Mouse (Mus musculus) lung, embryonic 14.5 days (tissue): ENCODE results near the gene Nxpe4. TPM values are rescaled to one million over a fixed set of nuclear protein-coding genes. Genes with fewer than 3 reads are reported as not detected.

Source experiments
- ATAC-seq: fragments of 200-750 bp; cut with Nextera tagmentation; 2 replicates; pipeline ENCODE4 v1.8.0; 2017; ENCODE audit warnings: mild to moderate bottlenecking, moderate TSS enrichment, moderate library complexity; ENCODE audit not compliant: insufficient read depth
- DNase-seq: peaks from one replicate; pipeline ENCODE4 v3.0.0-alpha.2; 2015
- H3K27ac ChIP-seq: fragments of 300-500 bp; sonication (generic); 2 replicates; pipeline ENCODE4 v1.5.1; 2014; ENCODE audit warnings: low read depth, mild to moderate bottlenecking, moderate library complexity
- H3K27me3 ChIP-seq: fragments of 300-500 bp; sonication (generic); 2 replicates; pipeline ENCODE4 v1.6.1; 2014; ENCODE audit warnings: low read length, control low read depth; ENCODE audit not compliant: insufficient read depth
- H3K36me3 ChIP-seq: fragments of 300-500 bp; sonication (generic); 2 replicates; pipeline ENCODE4 v1.6.1; 2014; ENCODE audit warnings: control low read depth; ENCODE audit not compliant: insufficient read depth
- H3K4me1 ChIP-seq: fragments of 300-500 bp; sonication (generic); 2 replicates; pipeline ENCODE4 v1.6.1; 2014; ENCODE audit warnings: antibody characterized with exemption, control low read depth; ENCODE audit not compliant: insufficient read depth
- H3K4me2 ChIP-seq: fragments of 300-500 bp; sonication (generic); 2 replicates; pipeline ENCODE4 v1.6.1; 2014; ENCODE audit warnings: mild to moderate bottlenecking
- H3K4me3 ChIP-seq: fragments of 300-500 bp; sonication (generic); 2 replicates; pipeline ENCODE4 v1.5.1; 2014; ENCODE audit warnings: low read depth, low read length
- H3K9ac ChIP-seq: fragments of 300-500 bp; sonication (generic); 2 replicates; pipeline ENCODE4 v1.6.1; 2014
- H3K9me3 ChIP-seq: fragments of 300-500 bp; sonication (generic); 2 replicates; pipeline ENCODE4 v1.6.1; 2016; ENCODE audit warnings: low read depth, low read length, control low read depth
- CTCF ChIP-seq: IDR thresholded peaks from 2 replicates; pipeline ENCODE4 v1.5.1; 2016; ENCODE audit warnings: antibody characterized with exemption, low read depth
- WGBS: fragments of 180-500 bp; shearing (Covaris S2); extraction: QIAGEN DNeasy Blood & Tissue Kit; methylation state at CpG from one replicate; pipeline ENCODE4 v1.1.7; 2014; 5-methylcytosine and 5-hydroxymethylcytosine counted together
- polyA plus RNA-seq: library from polyadenylated mRNA; unstranded; fragments of >200 nt; fragmentation: Nextera tagmentation; extraction: Ambion mirVana; gene quantifications from 2 replicates; pipeline ENCODE4 v1.2.1, GENCODE M21; 2014

Gene Nxpe4
- polyA plus RNA-seq, 1 experiment from 2014 or later, result 6.2 TPM

GRCm38 (mm10) chr9:48240431-48240830 lies 78.6 kb downstream of the Nxpe4 start:
- Histone ChIP-seq H3K27ac (no peak overlapping the region), H3K9ac (no peak overlapping the region), H3K4me2 (no peak overlapping the region), H3K9me3 (no peaks in the 10 kb centered on the region), H3K4me1 (no peaks in the 10 kb centered on the region), H3K4me3 (no peak overlapping the region), H3K27me3 (no peaks in the 10 kb centered on the region), H3K36me3 (no peaks in the 10 kb centered on the region)
- no peak for TF ChIP-seq CTCF
- ATAC-seq (no peak), DNase-seq (peak; percentile 35)
- WGBS, result 48% methylated on average over 5 of the region's 5 CpGs

GRCm38 (mm10) chr9:48241791-48242190 lies 80.0 kb downstream of the Nxpe4 start:
- Histone ChIP-seq H3K27ac (no peak overlapping the region), H3K4me1 (no peaks in the 10 kb centered on the region), H3K4me3 (no peak overlapping the region), H3K4me2 (no peak overlapping the region), H3K9me3 (no peaks in the 10 kb centered on the region), H3K36me3 (no peaks in the 10 kb centered on the region), H3K9ac (no peak overlapping the region), H3K27me3 (no peaks in the 10 kb centered on the region)
- DNase-seq, result no peak
- no peak for TF ChIP-seq CTCF
- WGBS, result 86% methylated on average over 1 of the region's 1 CpGs
- ATAC-seq, result no peak

- Histone ChIP-seq H3K4me1 (no peaks in the 10 kb centered on the region), H3K36me3 (no peaks in the 10 kb centered on the region), H3K4me3 (no peak overlapping the region), H3K9ac (no peak overlapping the region), H3K4me2 (no peak overlapping the region), H3K27ac (no peak overlapping the region), H3K9me3 (no peaks in the 10 kb centered on the region), H3K27me3 (no peaks in the 10 kb centered on the region)
- TF ChIP-seq CTCF, result no peak
- ATAC-seq (no peak), DNase-seq (no peak)
- WGBS, result 96% methylated on average over 2 of the region's 2 CpGs
Measured at GRCm38 (mm10) chr9:48242756-48243155, 80.9 kb downstream of the Nxpe4 start.

- H3K4me1 ChIP-seq, result no peaks in the 10 kb centered on the region
- H3K9me3 ChIP-seq, result no peaks in the 10 kb centered on the region
- no peak overlapping the region for H3K9ac ChIP-seq
- H3K27ac ChIP-seq, result no peak overlapping the region
- H3K27me3 ChIP-seq, result no peaks in the 10 kb centered on the region
- H3K36me3 ChIP-seq, result no peaks in the 10 kb centered on the region
- TF ChIP-seq CTCF, result no peak
- no peak overlapping the region for H3K4me2 ChIP-seq
- 83% methylated on average over 3 of the region's 3 CpGs for WGBS
- DNase-seq (no peak), ATAC-seq (no peak)
- H3K4me3 ChIP-seq, result no peak overlapping the region
Measured at GRCm38 (mm10) chr9:48244175-48244574, 82.4 kb downstream of the Nxpe4 start.

- DNase-seq, result no peak
- Histone ChIP-seq H3K9ac (no peak overlapping the region), H3K27ac (no peak overlapping the region), H3K4me3 (no peak overlapping the region), H3K36me3 (no peaks in the 10 kb centered on the region), H3K9me3 (no peaks in the 10 kb centered on the region), H3K4me2 (no peak overlapping the region), H3K27me3 (no peaks in the 10 kb centered on the region), H3K4me1 (no peaks in the 10 kb centered on the region)
- 45% methylated on average over 1 of the region's 1 CpGs for WGBS
- ATAC-seq, result no peak
- TF ChIP-seq CTCF, result no peak
Measured at GRCm38 (mm10) chr9:48245525-48245924, 83.7 kb downstream of the Nxpe4 start.

- ATAC-seq, result no peak
- TF ChIP-seq CTCF, result no peak
Measured at GRCm38 (mm10) chr9:48247276-48247675, 85.5 kb downstream of the Nxpe4 start.

GRCm38 (mm10) chr9:48252236-48252635 lies 90.4 kb downstream of the Nxpe4 start:
- Histone ChIP-seq H3K4me3 (no peak overlapping the region), H3K27me3 (peaks cover 4% of the 10 kb centered on the region; the same call in 1 of the 2 replicates), H3K27ac (no peak overlapping the region), H3K9ac (no peak overlapping the region), H3K36me3 (no peaks in the 10 kb centered on the region), H3K4me2 (peak overlapping the region; percentile 40), H3K9me3 (no peaks in the 10 kb centered on the region), H3K4me1 (no peaks in the 10 kb centered on the region)
- ATAC-seq (no peak), DNase-seq (no peak)
- no peak for TF ChIP-seq CTCF
- 5% methylated on average over 8 of the region's 8 CpGs for WGBS

More at GRCm38 (mm10) chr9:48247276-48247675, 85.5 kb downstream of the Nxpe4 start:
- no peak overlapping the region for H3K27ac ChIP-seq
- no peak for DNase-seq
- 64% methylated on average over 5 of the region's 5 CpGs for WGBS
- H3K36me3 ChIP-seq, result no peaks in the 10 kb centered on the region
- no peak overlapping the region for H3K4me2 ChIP-seq
- H3K4me3 ChIP-seq, result no peak overlapping the region
- H3K9me3 ChIP-seq, result no peaks in the 10 kb centered on the region
- no peaks in the 10 kb centered on the region for H3K27me3 ChIP-seq
- no peaks in the 10 kb centered on the region for H3K4me1 ChIP-seq
- H3K9ac ChIP-seq, result no peak overlapping the region

- H3K4me3 ChIP-seq, result no peak overlapping the region
- WGBS, result 47% methylated on average over 9 of the region's 9 CpGs
Measured at GRCm38 (mm10) chr9:48257001-48257400, 95.2 kb downstream of the Nxpe4 start.

More at GRCm38 (mm10) chr9:48257001-48257400, 95.2 kb downstream of the Nxpe4 start:
- no peak overlapping the region for H3K4me2 ChIP-seq
- no peak overlapping the region for H3K27ac ChIP-seq
- H3K4me1 ChIP-seq, result no peaks in the 10 kb centered on the region
- TF ChIP-seq CTCF, result no peak
- H3K36me3 ChIP-seq, result no peaks in the 10 kb centered on the region
- no peak overlapping the region for H3K9ac ChIP-seq
- no peak for ATAC-seq
- DNase-seq, result no peak
- H3K27me3 ChIP-seq, result peaks cover 4% of the 10 kb centered on the region; the same call in 1 of the 2 replicates
- no peaks in the 10 kb centered on the region for H3K9me3 ChIP-seq
